Mouse (Mus musculus): ENCODE data around the gene Neo1. TPM values are rescaled to one million over a fixed set of nuclear protein-coding genes. Genes with fewer than 3 reads are reported as not detected.
"Not testable (repeated sequence)": the region's sequence is repeated elsewhere in the genome, so short reads cannot be mapped to it uniquely, and the experiment has no call there.

Gene Neo1
- polyA plus RNA-seq, 3 experiments from 2014 or later = 0.05 TPM; not detected in 2

- ATAC-seq = no peak
Observed at GRCm38 (mm10) chr9:58989255-58989928, 46.8 kb downstream of the Neo1 start.

- ATAC-seq = no peak
Observed at GRCm38 (mm10) chr9:58979034-58979433, 57.2 kb downstream of the Neo1 start.

GRCm38 (mm10) chr9:58971154-58971553, 65.1 kb downstream of the Neo1 start:
- not testable (repeated sequence) for ATAC-seq

DNA sequence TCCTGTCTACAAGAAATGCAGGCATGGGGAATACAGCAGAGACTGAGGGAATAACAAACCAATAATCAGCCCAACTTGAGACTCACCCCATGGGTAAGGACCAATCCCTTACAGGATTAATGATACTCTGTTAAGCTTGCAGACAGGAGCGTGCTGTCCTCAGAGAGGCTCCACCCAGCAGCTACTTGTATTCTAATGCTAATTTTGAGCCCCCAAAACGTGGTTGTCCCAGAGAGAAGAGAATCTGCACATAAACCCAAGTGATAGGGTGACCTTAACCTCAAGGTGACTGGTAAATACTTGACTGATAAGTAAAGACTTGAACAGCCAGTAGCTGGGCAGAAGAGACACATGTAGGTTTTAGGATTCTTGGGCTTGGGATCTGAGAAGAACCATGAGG, 68.9 kb downstream of the Neo1 start:
- ATAC-seq = no peak

DNA sequence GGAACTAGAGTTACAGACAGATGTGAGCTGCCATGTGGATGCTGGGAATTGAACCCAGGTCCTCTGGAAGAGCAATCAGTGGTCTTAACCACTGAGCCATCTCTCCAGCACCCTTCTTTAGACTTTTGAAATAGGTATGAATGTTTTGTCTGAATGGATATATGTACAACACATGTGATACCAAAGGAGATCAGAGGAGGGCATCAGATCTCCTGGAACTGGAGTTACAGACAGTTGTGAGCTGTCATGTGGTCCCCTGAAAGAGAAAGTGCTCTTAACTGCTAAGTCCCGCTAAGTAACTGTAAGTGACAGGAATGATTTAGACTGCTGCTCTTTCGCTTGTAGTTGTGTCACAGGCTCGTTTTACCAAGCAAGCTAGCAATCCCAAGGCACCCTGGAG, 80.7 kb downstream of the Neo1 start:
- ATAC-seq = no peak

DNA sequence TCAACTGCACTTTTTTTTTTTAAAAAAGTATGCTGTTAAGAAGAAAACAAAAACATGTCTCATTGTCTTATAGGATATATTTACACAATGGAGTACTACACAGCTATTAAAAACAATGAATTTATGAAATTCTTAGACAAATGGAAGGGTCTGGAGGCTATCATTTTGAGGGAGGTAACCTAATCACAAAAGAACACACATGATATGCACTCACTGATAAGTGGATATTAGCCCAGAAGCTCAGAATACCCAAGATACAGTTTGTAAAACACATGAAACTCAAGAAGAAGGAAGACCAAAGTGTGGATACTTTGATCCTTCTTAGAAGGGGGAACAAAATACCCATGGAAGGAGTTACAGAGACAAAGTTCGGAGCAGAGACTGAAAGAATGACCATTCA, 90.3 kb downstream of the Neo1 start:
- not testable (repeated sequence) for ATAC-seq

DNA sequence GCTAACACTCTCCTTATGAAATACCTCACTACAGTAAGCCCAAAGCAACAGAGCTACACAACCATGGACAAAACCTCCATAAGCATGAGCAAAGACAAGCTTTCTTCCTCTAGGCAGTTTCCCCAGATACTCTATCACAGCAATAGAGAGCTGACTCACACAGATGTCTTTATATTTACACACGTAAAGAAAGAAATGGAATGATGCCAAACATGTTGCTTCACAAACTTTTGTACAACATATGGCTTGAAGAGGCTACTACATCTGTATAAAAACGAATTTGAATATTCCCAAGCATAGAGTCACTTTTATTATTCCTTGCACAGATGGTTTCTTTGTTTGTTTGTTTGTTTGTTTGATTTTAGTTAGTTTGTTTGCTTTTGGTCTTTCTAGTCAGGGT, 101.5 kb downstream of the Neo1 start:
- no peak for ATAC-seq

- ATAC-seq = no peak
Observed at GRCm38 (mm10) chr9:58928103-58928502, 108.1 kb downstream of the Neo1 start.

GRCm38 (mm10) chr9:58902869-58903585, 133.2 kb downstream of the Neo1 start:
- ATAC-seq = no peak

GRCm38 (mm10) chr9:58899602-58900001, 136.6 kb downstream of the Neo1 start:
- no peak for ATAC-seq

- ATAC-seq = no peak
Observed at GRCm38 (mm10) chr9:58891840-58892640, 144.2 kb downstream of the Neo1 start.

GRCm38 (mm10) chr9:58890893-58891292, 145.3 kb downstream of the Neo1 start:
- no peak for ATAC-seq

DNA sequence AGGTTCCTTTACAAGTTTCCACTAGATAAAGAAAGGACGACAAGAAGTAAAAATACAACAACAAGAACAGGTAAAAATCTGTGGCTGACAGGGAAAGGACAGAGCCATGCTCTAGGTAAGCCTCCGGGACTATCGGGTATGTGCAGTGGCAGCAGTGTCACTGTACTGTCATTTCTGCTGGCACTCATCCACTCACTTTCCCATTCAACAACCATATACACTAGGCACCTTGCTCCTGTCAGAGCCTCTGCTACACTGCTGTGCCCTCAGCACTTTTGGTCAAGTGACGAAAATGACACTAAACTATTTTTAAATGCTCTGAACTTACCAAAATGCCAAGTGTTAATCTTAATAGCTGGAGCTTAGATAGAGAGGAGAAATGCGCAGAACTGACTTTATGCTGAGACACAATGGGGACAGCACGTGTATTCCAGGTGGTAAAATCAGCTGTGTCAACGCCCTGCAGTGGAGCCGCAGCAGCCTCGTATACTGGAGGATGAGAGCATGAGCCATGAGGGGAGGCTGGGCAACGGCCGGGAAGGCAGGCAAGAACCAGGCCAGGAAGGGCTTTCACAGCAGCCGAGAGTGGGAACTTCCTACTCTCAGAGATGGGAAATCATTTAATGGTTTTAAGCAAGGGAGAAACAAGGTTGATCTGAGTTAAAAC, 146.3 kb downstream of the Neo1 start:
- no peak for ATAC-seq

DNA sequence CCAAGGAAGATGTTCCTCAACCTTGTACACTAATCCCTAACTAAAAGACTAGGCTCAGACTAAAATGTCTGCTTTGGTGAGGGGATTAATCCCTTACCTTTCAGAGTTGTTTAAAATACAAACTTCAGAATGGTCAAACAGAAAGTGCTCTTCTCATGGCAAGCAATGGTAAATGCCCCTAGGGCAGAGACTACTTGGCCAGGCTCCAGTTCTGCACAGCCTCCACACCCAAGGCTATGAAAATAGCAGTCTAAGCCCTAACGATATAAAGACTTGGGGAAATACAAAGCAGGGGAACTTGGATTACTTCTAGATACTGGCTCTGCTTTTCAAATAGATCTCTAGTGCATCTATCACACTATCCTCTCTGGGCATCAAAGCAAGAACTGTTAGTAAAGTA, 153.6 kb downstream of the Neo1 start:
- no peak for ATAC-seq

DNA sequence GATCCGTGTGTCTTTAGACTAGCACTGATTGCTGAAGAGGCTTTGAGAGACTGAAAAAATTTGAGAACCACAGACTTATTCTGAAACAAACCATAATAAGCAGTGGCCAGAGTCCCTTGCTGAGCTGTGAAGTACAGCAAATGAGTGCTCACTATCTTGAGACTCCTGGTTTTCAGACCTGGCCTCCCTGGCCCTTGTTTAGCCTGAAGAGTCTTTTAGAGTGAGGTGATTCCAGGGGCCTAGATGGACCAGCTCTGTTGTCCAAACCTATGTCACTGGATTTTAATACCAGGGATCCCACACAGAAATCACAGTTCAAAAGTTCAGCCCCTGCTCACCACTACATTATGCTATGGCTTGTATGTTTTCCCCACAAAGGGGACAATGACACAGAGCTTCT, 156.4 kb downstream of the Neo1 start:
- no peak for ATAC-seq

- no peak for ATAC-seq
Observed at GRCm38 (mm10) chr9:58876946-58877625, 159.2 kb downstream of the Neo1 start.

DNA sequence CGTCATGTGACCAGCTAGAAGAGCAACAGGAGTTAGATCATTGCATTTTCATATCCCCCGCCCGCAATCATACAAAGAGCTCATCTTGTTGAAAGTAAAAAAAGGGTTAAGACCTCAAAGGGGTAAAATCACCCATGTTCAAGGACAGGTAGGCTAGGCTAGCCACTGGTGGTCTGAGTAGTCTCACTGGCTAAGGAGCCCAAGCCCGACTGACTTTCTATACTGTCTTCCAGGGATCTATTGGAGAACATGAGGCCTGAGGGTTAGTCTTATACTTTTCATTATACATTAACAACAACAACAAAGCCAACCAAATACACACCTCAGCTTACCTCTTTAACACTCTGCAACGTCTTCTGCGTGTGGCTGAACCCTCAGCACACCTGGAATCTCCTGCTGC, 160.8 kb downstream of the Neo1 start:
- ATAC-seq = no peak

GRCm38 (mm10) chr9:58874354-58874753, 161.9 kb downstream of the Neo1 start:
- ATAC-seq = no peak

DNA sequence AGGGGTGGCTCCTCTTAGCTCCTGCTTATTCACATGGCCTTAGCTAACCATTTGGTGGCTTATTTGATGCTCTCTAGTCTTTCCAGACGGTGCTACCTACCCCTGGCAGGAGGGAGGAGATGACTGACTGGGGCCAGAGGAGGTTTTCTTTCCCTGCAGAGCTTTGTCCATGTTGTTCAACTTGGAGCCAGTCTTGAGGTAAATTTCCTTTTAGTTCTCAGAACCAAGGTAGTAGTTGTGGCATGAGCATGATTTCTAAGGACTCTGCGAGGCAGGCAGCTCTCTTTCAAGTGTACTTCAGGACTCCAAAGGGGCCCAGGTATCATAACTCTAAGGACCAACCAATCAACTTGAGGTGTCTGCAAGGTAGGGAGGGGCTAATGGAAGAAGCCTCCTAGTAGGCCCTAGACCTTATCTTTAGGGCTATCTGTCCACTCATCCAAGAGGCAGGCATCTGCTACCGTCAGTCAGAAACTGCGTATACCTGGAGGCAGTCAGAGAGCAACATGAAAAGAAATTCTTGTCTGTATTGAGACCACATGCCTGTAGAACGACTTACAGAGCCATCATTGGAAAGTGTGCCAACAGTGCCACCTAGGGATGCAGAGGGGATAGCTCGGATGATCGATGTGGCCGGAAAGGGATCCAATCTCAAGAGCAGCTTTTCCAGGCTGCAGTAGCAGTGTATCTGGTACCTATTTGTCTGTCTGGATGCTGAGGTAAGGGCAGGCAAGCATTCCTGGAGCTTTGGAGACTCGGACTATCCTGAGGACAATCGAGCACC, 162.5 kb downstream of the Neo1 start:
- ATAC-seq = no peak

GRCm38 (mm10) chr9:58871141-58871540, 165.1 kb downstream of the Neo1 start:
- no peak for ATAC-seq

DNA sequence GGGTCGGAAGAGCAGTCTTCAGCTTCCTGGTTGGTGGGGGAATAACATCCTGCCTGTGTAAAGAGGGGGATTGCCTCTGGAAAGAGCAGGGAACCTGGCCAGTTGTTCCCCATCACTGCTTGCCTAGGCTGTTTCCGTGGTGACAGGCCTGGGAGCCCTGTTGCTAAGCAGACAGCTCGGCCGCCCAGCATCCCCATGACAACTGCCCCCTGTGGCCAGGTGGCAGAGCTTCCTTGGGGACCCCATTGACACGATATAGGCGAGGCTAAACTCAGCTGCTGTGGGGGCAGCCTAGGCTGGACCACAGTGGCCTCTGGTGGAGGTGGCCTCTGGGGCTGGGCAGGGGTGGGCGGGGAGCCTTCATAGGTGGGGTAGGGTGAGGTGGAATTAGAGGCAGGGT, 172.4 kb downstream of the Neo1 start:
- ATAC-seq = no peak
